Mouse (Mus musculus) spleen, adult 12 weeks (tissue): Measurements from ENCODE around the gene BC067074.
"Not testable (repeated sequence)": the region's sequence is repeated elsewhere in the genome, so short reads cannot be mapped to it uniquely, and the experiment has no call there.

Experiments used
- DNase-seq: peaks from one replicate; pipeline ENCODE4 v3.0.0; 2022; ENCODE audit warnings: low spot score

Gene BC067074

DNA sequence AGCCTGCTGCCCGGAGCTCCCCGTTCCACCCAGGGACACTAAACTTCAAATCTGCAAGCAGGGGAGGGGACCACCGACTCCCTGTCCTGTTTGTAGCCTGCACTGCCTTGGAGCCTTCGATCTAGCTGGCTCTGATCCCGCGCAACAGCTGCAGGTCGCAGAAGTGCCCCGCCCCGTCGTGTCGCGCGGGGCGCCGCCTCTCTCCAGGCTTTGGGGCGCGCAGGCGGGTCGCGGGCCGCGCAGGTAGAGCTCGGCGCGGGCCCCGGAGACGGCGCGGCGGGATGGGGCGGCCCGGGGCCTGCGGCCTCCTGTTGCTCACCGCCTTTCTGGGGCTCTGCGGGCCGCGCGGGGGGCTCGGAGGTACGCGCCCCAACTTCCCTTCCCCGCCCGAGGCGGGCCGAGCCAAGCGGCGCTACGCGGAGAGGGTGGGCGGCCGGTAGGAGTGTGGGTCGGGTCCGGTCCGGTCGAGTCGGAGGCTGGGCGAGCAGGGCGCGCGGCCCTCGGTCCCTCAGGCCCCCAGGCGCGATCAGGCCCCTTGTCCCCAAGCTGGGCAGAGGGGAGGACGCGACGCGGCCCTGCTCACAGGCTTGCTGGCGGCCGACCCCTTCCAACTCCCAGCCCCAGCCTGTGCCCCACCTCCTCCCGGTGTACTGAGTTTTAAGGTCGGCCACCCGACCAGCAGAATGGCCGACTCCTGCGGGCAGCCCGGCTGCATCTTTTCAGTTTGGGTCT is at the start of gene BC067074:
Gene BC067074, plus strand, starts transcription at position 185 of the 732 bp plus-strand sequence.
- DNase-seq, result no peak

DNA sequence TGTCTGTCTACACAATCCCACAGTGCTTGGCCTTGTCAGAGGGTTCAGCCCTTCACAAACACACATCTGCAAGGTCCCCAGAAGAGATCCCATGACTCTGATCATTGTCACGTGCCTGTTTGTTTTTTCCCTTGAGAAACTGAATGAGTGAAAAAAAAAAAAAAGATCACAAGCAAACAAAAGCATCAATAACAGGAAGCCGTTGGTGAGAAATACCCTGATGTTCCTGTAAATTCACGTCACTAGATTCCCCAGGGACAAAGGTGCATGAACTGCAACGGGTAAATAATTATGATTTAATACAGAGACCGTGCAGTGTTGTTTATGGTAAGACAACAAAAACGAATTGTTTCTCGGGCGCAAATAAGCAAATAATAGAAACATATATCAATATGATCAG is 47.9 kb upstream of the BC067074 start:
- DNase-seq, result no peak

DNA sequence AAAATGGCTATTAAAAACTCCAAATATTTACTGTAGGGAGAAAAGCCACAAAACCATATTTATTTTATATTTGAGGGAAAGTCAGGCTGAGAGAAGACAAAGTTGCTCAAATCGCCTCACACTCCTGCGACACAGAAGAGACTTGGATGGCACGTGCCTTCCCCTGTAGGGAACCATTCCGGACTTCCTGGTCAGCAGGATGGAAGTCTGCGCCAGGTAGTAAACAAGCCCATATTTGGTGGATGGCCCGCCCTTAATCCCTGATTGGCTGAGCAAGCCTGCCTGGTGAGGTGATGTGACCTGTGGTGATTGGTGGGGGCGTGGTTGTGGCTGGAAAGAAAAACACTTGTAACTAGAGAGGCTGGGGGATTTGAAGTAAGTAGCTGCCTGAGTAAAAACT is 40.4 kb upstream of the BC067074 start:
- not testable (repeated sequence) for DNase-seq

DNA sequence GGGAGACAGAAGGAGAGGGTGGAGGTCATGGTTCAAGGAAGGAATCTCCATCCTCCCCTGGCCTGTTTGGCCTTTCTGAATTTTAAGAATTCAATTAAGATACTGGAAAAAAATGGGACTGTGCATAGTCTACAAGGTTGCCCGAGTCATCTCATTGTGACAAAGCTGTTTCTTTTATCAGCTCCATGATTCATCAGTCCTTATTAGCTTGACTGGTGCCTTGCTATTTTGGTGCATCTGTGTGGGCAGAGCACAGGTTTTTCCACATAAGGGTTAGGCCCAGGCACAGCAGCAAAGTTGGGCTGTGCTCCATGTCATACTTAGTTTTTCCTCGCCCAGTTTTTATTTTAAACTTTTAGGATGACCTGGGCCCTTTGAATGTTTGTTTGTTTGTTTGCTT is 36.2 kb upstream of the BC067074 start:
- DNase-seq, result no peak

DNA sequence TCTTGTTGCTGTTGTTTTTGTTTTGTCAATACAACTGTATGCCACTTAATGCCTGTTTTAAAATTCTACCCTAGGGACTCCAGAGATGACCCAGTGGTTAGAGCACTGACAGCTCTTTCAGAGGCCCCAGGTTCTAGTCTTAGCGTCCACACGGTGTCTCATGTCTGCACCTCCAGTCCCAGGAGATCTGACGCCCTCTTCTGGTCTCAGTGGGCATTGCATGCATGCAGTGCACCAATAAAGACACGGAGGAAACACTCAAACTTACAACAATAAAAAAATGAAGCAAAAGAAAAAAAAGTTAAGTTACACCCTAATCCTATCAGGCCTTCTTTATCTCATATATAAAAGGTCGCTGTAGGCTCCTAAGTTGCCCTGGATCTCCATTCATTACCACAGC is 35.8 kb upstream of the BC067074 start:
- DNase-seq, result no peak

DNA sequence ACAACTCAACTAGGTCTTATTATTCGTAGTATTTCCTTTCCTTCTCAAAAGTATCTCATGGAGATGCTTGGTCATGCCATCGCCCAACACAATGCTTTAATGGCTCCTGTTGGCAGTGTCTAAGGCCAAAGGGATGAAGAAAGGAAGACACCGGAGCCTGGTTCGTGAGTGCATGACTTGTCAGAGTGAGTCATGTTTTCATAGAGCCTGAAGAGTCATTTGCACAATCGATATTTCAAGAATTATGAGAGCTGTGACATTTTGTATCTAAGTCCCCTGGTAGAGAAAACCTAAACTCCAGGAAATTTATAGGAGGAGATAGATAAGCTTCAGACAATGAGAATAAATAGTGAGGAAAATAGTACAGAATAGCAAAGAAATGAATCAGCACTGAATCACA is 33.7 kb upstream of the BC067074 start:
- no peak for DNase-seq

DNA sequence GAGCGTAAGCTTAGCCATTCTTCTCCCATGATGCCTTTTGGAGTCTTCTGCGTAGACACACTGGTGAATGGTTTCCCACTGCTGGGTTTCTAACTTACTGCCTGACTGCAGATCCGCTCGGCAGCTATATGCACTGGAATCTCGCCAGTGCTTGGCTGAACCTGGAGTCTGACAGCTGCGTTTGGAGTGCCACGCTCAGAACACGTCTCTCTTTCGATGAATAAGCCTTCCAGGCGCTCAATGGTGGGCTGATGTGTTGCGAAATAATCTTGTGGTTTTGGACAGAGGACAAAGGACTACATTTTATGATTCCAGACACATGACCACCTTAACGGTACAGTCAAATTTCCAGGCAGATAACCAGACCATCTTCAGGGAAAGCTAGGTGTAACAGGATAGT is 30.1 kb upstream of the BC067074 start:
- DNase-seq, result no peak

DNA sequence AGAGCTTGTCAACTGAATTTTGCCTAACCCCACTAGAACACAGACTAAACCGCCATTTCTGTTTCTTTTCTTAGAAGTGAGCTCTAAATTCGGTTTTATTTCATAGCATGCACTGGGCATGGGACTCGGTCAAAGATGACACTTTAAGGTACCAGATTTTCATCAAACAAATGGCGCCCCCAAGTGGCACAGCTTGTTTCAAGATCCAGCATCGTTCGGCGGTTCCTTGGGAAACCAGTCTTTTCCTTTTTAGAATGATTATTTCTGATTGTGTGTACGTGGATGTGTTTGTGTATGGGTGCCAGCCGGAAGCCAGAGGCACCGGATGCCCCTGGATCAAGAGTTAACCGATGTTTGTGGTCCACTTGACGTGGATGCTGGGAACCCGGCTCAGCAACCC is 27.7 kb upstream of the BC067074 start:
- DNase-seq, result no peak

DNA sequence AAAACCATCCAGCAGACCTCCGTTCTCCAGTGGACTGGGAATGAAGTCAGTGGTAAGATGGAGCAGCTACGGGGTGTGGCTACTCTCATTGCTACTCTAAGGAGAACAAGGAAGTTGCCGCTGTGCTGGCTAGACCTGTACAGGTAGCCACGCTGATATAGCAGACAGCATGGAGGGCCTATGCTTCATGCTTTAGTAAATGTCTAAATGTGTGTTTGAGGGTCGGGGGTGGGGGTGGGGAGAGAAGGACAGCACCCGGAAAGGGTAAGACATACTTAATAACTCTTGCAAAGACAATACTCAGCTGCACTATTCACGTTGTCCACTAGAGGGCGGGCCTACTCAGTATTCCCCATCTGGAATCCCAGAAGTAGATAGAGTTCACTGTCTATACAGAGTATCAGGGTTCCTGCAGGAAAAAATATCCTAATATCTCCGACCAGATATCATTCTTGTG is 26.4 kb upstream of the BC067074 start:
- DNase-seq, result peak; percentile 21

DNA sequence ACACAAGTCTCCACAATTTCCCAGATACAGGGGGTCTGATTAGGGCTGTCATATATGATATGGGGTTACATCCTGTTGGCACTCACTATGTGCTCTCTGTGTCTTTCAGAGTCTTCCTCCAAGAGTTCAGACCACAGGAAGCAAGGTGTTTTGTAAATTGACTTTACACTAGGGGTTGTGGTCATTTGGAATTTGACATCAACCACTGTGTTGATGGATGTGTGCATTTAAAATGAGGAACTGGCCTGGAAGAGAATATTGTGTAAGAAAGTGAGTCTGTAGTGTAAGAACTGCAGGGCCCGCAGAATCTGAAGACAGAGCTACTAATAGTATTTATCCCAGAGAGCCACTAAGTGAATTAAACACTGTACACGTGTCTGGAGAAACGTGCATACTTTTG is 25.8 kb upstream of the BC067074 start:
- no peak for DNase-seq

DNA sequence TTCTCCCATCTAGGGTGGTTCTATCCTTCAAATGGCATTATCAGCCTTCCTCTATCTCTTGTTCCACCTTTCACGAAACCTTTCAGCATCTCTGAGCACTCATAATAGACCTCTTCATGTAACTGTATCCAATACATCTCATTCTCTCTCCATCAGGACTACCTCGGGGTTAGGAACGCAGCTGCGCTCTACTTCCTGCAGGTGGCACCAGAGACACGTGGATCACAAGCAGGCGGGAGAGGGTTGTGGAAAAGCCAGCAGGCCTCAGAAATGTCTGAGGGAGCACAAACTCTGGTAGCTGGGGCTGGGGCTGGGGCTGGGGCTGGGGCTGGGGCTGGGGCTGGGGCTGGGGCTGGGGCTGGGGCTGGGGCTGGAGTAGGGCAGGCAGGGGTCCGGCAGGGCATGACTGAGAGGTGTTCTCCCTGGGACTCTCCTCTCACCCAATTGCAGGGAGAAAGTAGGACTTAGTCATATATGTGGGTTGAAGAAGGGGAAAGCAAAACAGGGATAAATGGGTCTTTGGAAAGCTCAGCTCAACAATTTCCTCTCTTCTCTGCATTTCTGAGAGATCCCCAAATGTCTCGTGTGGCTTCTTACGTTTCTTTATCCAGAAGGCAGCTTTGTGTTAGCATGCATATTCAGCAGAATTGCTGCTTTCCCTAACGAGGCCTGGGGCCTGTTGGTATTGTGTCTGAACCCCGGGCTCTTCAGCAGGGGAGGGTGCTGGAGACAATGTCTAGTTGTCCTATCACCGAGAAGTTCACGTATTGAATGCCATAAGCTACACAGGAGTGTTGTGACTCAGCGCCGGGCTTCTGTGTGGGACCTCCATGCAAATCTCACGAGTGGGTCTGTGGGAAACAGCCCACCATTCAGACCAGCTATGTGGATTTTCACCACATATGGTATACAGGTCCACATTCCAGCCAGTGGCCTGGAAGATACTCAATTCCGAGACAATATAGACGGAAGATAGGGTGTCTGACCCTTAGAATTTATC is 22.9 kb upstream of the BC067074 start:
- DNase-seq, result no peak

DNA sequence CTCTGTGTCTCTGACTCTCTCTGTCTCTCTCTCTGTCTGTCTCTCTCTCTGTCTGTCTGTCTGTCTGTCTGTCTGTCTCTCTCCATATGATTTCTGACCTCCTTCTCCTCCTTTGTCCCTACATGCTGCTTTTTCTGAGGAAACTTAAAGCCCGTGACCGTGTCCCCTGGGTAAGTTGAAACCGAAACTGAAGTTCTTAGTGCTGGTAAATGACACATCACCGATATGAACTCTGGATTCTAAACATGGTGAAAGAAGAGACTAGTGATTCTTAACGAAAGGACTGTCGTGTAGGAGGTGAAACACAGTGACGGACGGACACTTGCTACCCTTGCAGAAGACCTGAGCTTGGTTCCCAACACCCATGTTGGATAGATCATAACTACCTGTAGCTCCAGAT is 21.8 kb upstream of the BC067074 start:
- no peak for DNase-seq

DNA sequence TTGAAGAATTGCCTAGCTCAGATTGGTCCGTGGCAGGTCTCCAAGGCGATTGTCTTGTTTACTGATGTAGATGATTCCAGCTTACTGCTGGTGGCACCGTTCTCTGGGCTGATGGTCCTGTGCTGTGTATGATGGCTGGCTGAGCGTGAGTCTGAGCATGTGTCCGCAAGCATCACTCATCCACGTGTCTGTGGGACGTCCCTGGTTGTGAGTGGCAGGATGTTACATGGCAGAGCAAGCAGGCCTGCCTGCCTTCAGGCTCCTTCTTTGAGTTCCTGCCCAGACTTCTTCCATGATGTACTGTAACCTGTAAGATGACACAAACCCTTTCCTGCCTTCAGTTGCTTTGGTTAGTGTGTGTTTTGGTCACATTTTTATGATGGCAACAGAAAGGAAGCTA is 5.8 kb upstream of the BC067074 start:
- no peak for DNase-seq

DNA sequence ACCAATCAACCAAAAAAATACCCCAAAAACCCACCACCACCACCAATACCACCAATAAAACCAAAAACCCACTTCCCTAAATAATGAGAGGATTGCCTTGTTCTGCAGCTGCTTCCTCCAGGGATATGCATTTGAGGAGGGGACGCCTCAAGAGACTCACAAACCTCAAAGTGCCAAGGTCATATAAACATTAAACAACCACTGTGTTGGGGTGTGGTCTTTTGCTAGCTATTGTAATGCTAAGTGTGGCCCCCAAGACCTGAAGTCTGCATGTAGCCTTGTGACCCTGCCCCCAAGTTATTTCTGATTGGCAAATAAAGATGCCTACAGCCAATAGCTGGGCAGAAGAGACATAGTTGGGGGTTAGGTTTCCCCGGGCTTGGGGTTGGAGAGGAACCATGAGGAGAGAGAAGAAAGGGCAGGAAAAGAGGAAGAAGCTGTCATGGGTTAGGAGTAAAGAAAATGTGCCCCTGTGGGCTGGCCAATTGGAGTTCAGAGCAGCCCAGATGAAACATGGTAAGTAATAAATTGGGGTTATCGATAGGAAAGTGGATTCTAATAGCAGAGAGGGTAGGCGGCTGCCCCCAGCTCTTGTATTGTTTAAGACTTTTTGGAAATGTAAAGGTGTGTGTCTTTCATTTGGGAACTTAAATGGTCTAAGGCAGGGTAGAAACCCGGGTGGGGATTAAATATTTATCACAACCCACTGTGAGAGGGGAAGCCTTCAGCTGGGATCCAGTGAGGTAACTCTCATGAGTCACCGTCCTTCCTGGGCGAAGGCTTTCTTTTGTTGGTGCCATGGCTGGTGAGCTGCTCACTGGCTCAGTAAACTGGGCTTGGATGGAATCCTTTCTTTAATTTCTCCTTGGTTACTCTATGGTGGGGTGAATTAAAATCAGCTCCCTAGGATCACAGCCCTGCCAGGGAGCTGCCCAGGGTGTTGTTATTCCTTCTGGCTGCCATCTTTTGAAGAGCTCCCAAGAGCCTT is 4.5 kb upstream of the BC067074 start:
- no peak for DNase-seq

DNA sequence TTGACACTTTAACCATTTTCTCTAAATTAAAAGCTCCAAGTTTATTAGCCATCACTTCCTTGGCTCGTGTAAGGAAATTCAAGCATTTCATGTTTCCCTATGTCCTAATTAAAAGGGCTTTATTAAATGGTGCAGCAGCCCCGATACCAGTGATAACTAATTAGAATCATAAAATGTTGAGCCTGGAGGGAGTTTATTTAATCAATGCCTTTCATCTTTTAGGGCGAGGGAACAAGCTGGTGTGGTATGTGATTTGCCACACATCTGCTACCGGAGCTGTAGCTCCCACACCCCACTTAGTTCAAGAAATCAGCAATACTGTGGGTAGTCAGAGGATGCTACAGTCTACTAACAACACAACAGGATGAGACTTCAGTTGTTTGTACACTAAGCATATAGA is 3.2 kb upstream of the BC067074 start:
- DNase-seq, result no peak

DNA sequence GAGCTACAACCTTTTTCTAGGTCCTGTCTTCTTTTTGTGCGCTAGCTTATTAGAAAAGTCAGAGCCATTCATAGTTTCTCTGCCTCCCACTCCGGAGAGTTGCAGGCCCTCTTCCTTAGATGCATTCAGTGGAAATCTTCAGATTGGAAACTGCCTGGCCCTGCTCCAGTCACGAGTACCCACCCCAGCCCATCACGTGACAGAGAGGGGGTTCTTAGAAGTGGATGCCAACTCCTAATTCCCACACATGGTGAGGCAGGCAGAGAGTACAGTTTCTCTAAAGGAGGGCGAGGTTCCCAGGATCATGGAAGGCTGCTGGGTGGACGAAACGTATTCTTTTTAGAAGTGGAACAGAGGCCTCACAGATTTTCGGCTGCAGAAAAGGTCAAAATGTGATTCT is 958 bp upstream of the BC067074 start:
- no peak for DNase-seq

DNA sequence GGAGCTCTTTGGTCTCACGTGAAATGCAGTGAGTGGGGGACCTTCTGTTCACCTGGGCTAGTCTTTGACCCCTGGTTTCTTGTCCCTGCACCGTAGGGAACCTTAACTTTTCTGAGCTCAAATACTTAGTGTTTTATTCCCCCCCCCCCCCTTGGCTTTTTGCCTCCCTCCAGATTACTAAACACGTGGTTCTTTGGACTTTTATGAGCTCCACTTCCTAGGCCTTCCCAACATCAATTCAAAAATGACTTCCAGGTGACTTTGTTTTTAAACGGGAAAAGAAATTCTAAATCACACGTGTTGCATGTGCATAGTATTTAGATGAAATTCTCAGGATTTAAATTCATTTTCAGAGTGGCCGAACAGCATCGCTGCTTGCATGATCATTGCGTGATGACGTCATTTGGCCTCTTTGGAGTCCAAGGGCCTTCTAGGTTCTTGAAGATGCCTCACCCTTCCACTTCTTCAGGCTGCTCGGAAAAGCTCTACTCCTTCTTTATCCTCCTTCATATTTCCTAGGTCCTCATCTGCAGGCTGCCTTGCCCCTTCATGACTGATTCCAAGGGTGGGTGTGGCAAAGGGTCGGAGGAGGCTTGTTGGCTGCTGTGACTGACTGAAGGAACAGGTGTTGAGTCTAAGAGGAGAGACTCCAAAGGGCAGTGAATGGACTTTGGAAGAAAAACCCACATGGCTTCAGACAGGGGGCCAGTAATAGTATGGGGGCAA is 911 bp downstream of the BC067074 start:
- no peak for DNase-seq

DNA sequence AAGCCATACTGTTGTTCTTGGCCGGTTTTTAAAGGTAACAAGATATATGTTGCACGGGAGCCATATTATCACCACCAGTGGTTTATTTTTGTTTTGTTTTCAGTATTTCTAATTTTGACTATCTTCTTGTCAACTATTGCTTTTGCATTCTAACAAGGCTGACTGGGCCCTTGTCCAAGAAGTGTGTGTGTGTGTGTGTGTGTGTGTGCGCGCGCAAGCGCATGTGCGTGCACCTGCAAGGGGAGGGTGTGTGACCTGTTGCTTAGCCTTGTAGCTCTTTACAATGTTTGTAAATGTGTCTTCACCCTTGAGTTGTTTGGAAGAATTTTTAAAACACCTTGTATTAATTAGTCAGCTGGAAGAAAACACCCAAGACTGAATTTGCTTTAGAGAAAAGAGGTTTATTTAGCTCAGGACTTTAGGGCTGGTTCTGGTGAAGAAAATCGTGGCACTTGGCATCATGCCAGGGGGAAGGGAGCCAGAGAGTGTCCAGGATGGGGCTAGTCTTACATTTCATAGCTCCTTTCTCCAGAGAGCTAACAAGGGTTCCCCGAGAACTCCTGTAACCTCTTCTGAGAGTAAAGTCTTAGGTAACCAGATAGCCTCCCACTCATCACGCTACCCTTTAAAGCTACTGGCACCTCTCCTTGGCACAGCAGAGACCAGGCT is 3.0 kb downstream of the BC067074 start:
- DNase-seq, result no peak

DNA sequence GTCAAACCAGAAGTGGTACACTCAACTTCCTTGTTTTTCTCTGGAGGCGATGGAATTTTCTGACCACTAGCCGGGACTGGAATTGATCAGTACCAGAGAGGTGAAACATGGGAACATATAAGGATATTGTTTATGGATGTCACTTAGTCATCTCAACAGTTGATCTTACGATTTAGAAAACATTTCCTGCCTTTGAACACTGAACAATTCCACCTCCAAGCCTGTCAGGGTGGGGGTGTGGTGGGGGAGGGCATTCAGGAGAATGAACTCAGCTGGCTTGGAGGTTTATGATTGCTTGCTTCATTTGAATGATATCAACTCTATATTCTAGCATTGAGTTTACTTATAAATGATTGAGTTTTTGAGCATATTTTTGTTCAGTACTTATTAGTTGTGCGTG is 13.6 kb downstream of the BC067074 start:
- no peak for DNase-seq

DNA sequence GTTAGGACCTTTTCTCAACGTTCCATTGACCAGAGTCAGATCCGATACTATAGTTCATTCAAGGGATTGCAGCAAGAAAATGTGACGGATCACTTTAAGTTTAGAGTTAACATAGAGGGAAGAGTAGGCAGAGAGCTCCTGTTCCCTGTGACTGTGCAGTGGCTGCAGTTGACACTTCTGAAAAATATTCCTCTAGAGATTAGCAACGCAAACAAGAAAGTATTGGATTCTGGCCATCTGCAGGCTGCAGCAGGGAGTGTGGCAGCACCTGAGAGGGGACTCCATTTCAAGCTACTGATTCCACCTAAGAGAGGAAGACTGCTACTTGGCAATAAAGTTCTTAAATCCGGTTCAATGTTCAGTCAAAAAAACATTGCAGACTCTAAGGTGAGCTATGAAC is 26.6 kb downstream of the BC067074 start:
- DNase-seq, result no peak

DNA sequence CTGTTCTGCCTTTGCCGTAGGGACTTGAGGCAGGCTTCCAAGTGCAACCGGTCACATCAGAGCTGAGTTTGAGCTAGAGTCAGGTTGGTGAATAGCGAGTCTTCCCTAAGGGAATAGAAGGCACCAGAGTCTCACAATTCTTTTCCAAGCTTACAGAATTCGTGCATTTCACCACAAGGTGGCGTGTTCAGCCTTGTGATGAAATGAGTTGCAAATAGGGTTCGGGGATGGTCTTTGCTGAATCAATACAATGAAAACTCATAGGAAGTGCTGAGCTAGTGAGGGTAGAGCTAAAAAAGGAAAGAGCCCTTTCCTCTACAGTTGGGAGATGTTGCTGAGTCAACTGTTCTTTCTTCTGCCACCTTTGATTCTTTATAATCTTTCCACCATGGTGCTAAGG is 29.0 kb downstream of the BC067074 start:
- no peak for DNase-seq
